Mouse (Mus musculus) myocyte (in vitro differentiated cells): ENCODE data around the gene Cdk5r1. TPM values are rescaled to one million over a fixed set of nuclear protein-coding genes. Genes with fewer than 3 reads are reported as not detected.

Source experiments
- H3K27me3 ChIP-seq: one replicate; pipeline ENCODE4 v1.6.1; 2011; ENCODE audit not compliant: control insufficient read depth, insufficient read depth, insufficient read length
- H3K36me3 ChIP-seq: one replicate; pipeline ENCODE4 v1.6.1; 2011; ENCODE audit not compliant: control insufficient read depth, insufficient read depth
- H3K4me2 ChIP-seq: one replicate; pipeline ENCODE4 v1.6.1; 2011; ENCODE audit warnings: low read depth, control low read depth
- H3K4me3 ChIP-seq: one replicate; pipeline ENCODE4 v1.5.1; 2011; ENCODE audit warnings: mild to moderate bottlenecking, control low read depth, moderate library complexity
- H3K79me2 ChIP-seq: one replicate; pipeline ENCODE4 v1.6.1; 2011; ENCODE audit not compliant: control insufficient read depth, insufficient read depth
- H3ac ChIP-seq: one replicate; pipeline ENCODE4 v1.6.1; 2011; ENCODE audit not compliant: control insufficient read depth, insufficient read length
- CEBPB ChIP-seq: IDR thresholded peaks from 2 replicates; pipeline ENCODE4 v1.6.1; 2011; ENCODE audit warnings: mild to moderate bottlenecking, moderate library complexity; ENCODE audit not compliant: poor library complexity, insufficient read depth, severe bottlenecking
- E2F4 ChIP-seq: IDR thresholded peaks from one replicate; pipeline ENCODE4 v1.6.1; 2011; ENCODE audit warnings: mild to moderate bottlenecking, control low read depth, moderate library complexity; ENCODE audit not compliant: insufficient read depth
- MAX ChIP-seq: IDR thresholded peaks from one replicate; pipeline ENCODE4 v1.6.1; 2011; ENCODE audit warnings: low read depth, mild to moderate bottlenecking, control low read depth
- MYOD1 ChIP-seq, 3 experiments: IDR thresholded peaks; one replicate each; pipeline ENCODE4 v1.6.1; 2011; ENCODE audit warnings: control low read depth in 2 of 3, low read depth in 2 of 3, mild to moderate bottlenecking in 2 of 3, moderate library complexity in 1 of 3; ENCODE audit not compliant: insufficient read length in 2 of 3, control insufficient read depth in 1 of 3
- MYOG ChIP-seq, 3 experiments: IDR thresholded peaks; one replicate each; pipeline ENCODE4 v1.6.1; 2011; ENCODE audit warnings: control low read depth in 2 of 3, low read depth in 2 of 3, mild to moderate bottlenecking in 2 of 3; ENCODE audit not compliant: insufficient read length in 2 of 3, control insufficient read depth in 1 of 3, insufficient read depth in 1 of 3
- POLR2A ChIP-seq: IDR thresholded peaks from one replicate; pipeline ENCODE4 v1.6.1; 2011; ENCODE audit warnings: low read depth, mild to moderate bottlenecking, control low read depth, moderate library complexity; ENCODE audit not compliant: insufficient read length
- POLR2AphosphoS2 ChIP-seq: IDR thresholded peaks from one replicate; pipeline ENCODE4 v1.6.1; 2011; ENCODE audit warnings: low read depth, control low read depth; ENCODE audit not compliant: insufficient read length
- REST ChIP-seq: IDR thresholded peaks from one replicate; pipeline ENCODE4 v1.6.1; 2011; ENCODE audit warnings: mild to moderate bottlenecking, control low read depth, moderate library complexity; ENCODE audit not compliant: insufficient read depth, insufficient read length
- SRF ChIP-seq: IDR thresholded peaks from one replicate; pipeline ENCODE4 v1.6.1; 2011; ENCODE audit warnings: low read depth; ENCODE audit not compliant: control insufficient read depth, insufficient read length
- TCF12 ChIP-seq: IDR thresholded peaks from one replicate; pipeline ENCODE4 v1.6.1; 2011; ENCODE audit warnings: mild to moderate bottlenecking, control low read depth; ENCODE audit not compliant: poor library complexity, insufficient read depth, severe bottlenecking
- TCF3 ChIP-seq: IDR thresholded peaks from one replicate; pipeline ENCODE4 v1.6.1; 2011; ENCODE audit warnings: low read depth, control low read depth; ENCODE audit not compliant: insufficient read length
- USF1 ChIP-seq: IDR thresholded peaks from one replicate; pipeline ENCODE4 v1.6.1; 2011; ENCODE audit warnings: low read depth, mild to moderate bottlenecking, control low read depth, moderate library complexity
- polyA plus RNA-seq: library from polyadenylated mRNA; unstranded; fragments of >200 nt; fragmentation: generic; extraction: Trizol; gene quantifications from one replicate; pipeline ENCODE4 v1.2.1, GENCODE M21; 2012; ENCODE audit warnings: missing spikeins

The Cdk5r1 gene
- polyA plus RNA-seq, 1 experiment = 11.3 TPM

- Histone ChIP-seq H3K4me2 (no peak overlapping the region), H3K27me3 (no peaks in the 10 kb centered on the region), H3K36me3 (no peaks in the 10 kb centered on the region), H3K4me3 (no peak overlapping the region), H3ac (no peak overlapping the region), H3K79me2 (no peaks in the 10 kb centered on the region)
- TF ChIP-seq E2F4 = no peak
- TF ChIP-seq TCF3 = no peak
- no peak for TF ChIP-seq POLR2AphosphoS2
- TF ChIP-seq MYOG (IDR thresholded peaks at IDR 0.05; ENCODE audit: control insufficient read depth in 1 of 3, insufficient read depth in 1 of 3, insufficient read length in 2 of 3, low read depth in 2 of 3) = no peak
- no peak for TF ChIP-seq MYOD1 (IDR thresholded peaks at IDR 0.05; ENCODE audit: control insufficient read depth in 1 of 3, insufficient read length in 2 of 3, low read depth in 2 of 3)
- no peak for TF ChIP-seq TCF12
- TF ChIP-seq USF1 = no peak
- TF ChIP-seq SRF = no peak
- no peak for TF ChIP-seq POLR2A
- no peak for TF ChIP-seq MAX
- no peak for TF ChIP-seq CEBPB
- no peak for TF ChIP-seq REST
These were observed 47.4 kb downstream of the Cdk5r1 start for GRCm38 (mm10) chr11:80524213-80524612.

DNA sequence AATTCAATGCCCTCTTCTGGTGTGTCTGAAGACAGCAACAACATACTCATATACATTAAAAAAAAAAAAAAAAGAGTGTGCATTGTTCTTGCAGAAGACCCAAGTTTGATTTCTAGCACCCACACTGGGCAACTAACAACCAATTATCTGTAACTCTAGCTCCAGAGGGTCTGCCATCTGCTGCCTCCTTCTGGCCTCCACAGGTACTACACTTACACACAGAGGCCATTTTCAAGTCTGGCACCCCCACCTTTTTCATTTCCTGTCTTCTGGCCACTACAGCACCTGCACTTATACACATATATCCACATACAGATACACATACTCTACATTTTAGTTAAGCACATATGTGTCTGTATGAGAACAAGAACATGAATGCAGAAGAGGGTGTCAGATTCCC, 50.9 kb downstream of the Cdk5r1 start:
- Histone ChIP-seq H3ac (no peak overlapping the region), H3K4me2 (no peak overlapping the region), H3K36me3 (no peaks in the 10 kb centered on the region), H3K79me2 (no peaks in the 10 kb centered on the region), H3K27me3 (no peaks in the 10 kb centered on the region), H3K4me3 (no peak overlapping the region)
- TF ChIP-seq TCF12 (no peak), E2F4 (no peak), MYOD1 (IDR thresholded peaks at IDR 0.05; ENCODE audit: control insufficient read depth in 1 of 3, insufficient read length in 2 of 3, low read depth in 2 of 3) (no peak)

DNA sequence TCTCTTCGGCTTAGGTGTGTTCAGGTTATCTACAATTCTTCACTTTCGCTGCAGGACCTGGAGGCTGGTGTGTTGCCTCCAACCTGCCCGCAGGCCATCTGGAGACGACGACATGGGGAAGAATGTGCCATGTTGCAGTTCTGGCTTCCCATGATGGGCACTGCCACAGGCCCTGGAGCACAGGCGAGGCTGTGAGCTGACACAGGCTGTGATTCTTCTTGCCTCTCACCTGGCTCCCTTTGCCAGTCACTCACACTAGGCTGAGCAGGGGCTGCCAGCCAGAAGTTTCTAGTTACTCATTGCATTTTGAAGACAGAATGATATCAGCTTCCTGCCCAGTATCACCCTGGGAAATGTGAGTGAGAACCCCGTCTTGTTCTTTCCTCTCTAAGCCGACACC, 52.3 kb downstream of the Cdk5r1 start:
- Histone ChIP-seq H3ac (no peak overlapping the region), H3K79me2 (no peaks in the 10 kb centered on the region), H3K4me3 (no peak overlapping the region), H3K4me2 (no peak overlapping the region), H3K36me3 (no peaks in the 10 kb centered on the region), H3K27me3 (no peaks in the 10 kb centered on the region)
- TF ChIP-seq TCF12 = no peak
- TF ChIP-seq E2F4 = no peak

Other genes with a start within 250 kb of the Cdk5r1 start
- 0.17 TPM for gene Rhbdl3, start 176.1 kb upstream of the Cdk5r1 start, polyA plus RNA-seq
- gene 5730455P16Rik, start 99.0 kb upstream of the Cdk5r1 start, polyA plus RNA-seq = 7.0 TPM
- 65.6 TPM for gene Zfp207, start 93.7 kb upstream of the Cdk5r1 start, polyA plus RNA-seq
- 74.9 TPM for gene Psmd11, start 48.4 kb upstream of the Cdk5r1 start, polyA plus RNA-seq